Mouse (Mus musculus): ENCODE measurements around the gene Pde6c.

Pde6c gene

DNA sequence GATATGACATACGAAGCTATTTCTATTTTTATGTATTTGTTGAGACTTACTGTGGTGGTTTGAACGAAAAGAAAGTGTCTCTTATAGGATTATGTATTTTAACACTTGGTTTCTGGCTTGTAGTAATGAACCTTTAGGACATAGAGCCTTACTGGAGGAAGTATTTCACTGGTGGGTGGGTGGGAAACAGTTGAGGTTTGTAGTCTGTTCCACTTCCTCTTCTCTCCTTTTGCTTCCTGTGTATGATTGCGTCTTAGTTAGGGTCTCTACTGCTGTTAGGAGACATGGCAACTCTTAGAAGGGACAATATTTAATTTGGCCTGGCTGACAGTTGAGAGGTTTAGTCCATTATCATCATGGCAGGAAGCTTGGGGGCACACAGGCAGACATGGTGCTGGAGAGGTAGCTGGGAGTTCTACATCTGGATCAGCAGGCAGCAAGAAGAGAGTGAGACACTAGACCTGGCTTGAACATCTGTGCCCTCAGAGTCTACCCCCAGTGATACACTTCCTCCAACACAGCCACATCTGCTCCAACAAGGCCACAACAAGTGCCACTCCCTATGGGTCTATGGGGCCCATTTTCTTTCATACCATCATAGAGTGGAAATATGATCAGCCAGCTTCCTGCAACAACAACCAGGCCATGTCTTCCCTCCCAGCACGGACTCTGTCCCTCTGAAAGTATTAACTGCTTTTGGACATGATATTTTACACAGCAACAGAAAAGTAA is 11.1 kb downstream of the Pde6c start:
- no peak for DNase-seq

DNA sequence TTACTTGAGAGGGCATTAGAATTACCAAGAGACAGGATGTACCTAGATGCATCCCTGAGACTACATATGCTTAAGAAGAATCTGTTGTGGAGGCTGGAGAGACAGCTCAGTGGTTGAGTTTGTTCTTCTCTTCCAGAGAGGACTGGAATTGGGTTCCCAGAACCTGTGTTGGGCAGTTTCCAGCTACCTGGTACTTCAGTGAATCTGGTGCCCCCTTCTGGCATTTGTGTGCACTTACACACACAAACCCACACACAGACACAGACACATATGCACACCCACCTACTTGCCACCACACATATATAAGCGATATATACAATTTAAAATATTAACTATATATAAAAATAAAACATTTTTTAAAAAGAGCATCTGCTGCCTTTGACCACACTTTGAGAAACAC is 23.7 kb downstream of the Pde6c start:
- no peak for DNase-seq

DNA sequence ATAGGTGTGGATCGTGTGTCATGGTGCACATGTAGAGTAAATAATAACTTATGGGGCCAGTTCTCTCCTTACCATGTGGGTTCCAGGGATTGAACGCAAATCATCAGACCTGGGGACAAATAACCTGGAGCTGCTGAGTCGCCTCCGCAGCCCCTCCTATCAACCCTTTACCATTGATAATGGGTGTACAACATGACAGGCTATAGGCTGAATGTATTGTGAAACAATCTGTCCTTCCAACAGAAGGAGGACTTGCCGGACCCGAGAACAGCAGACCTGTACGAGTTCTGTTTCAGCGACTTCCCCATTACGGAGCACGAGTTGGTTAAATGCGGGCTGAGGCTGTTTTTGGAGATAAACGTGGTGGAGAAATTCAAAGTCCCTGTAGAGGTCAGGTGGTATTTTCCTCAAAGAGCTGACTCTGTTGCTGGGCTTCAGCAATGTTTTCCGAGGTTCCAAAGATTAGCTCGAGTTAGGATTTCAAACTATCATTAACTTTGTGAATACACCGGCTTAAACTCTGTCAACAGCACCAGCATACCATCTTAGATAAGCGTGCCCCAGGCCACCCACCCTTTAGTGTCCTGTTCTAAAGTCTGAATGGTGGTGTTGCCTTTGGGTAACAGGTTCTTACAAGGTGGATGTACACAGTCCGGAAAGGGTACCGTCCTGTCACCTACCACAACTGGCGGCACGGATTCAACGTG is 29.2 kb downstream of the Pde6c start:
- no peak for DNase-seq

DNA sequence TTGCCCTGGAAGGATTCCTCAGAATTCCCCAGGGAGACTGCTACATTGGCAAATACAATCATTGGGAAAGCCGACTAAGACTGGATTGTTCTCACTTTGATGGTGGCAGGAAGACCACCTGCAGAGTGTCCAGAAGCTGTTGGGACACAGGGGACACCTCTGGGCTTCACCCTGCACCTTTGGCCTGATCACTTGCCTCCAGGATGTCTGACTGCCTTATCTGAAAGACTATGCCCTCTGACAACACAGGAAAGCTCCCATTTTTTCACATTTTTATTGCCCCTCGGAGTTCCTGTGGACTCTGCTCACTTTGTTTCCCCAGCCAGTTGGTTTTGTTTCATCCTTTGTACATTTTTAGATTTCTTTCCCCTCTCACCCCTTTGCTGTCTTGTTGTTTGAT is 32.1 kb downstream of the Pde6c start:
- no peak for DNase-seq

DNA sequence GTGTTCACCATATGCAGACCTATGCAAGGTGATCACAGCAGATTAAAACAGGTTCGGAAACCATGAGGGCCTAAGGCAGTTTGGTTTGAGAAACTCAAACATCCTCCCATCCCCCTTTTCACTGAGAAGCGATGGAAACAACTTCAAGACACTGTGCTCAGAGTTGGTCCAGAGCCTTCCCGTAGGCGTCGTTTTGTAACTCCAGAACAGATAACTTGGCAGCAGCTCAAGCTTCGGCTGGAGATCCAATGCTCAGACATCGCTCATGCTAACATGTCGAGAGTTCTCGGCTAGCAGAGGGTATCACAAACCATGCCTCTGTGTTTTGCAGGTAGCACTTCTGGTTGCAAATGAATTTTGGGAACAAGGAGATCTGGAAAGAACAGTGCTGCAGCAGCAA is 47.1 kb downstream of the Pde6c start:
- no peak for DNase-seq

DNA sequence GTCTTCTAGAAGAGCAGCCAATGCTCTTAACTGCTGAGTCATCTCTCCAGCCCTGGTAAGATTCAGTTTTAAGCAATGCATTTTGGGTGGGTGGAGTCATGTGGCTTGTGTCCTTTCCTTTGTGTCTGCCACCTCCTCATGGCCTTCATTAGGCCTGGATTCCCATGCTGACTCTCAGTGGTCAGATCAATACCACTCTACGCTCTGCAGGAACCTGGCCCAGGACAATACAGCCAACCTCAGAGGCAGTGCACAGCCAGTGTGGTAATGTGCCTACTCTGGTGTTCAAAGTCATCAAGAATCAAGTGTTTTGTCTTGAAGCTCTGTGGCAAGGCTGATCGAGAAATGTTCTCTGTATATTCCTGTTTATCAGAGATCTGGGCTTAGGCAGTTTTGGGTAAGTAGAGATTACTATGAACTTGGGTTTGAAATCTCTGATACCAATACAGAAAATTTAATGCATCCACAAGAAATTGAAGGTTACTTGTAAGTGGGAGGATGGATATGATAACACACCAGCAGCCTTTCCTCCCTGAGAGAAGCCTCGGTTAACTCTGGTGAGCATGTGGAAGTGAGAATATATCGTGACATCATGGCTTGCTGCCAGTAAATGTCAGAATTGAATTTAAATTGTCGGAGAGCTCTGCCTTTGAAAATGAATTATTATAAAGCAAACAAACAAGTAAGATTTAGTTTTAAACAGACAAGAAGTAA is 54.2 kb downstream of the Pde6c start:
- DNase-seq: no peak

DNA sequence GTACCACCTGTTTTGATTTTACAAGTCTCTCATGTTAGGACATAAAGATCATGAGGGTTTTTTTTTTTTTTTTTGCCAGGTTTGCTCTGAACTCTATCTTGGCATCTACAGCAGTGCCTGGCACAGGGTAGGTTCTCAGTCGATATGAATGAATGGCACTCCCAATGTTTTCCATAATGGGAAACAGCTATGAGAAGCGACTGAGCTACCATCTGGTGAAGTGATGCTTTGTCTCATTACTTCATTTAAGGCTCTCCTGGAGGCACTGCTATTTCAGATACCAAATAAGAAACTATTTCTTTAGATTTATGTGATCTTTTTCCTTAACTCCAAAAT is 54.7 kb downstream of the Pde6c start:
- peak in 1 of 2 experiments; percentile 40 for DNase-seq

DNA sequence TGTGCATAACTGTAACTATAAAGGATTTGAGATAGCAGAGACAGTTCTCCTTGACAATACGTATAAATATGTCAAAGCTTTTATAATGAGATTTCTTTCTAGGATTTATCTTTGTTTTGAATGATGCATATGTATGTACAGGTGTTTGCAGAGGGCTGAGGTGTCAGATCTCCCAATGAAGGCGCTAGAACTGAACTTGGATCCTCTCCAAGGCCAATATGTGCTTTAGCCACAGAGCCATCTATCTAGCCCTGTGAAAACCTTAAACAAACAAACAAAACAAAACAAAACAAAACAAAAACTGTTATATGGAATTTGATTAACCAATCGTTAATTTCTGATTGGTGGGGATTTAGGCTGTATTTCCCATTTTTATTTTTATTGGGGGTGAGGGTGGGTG is 58.0 kb downstream of the Pde6c start:
- no peak for DNase-seq

DNA sequence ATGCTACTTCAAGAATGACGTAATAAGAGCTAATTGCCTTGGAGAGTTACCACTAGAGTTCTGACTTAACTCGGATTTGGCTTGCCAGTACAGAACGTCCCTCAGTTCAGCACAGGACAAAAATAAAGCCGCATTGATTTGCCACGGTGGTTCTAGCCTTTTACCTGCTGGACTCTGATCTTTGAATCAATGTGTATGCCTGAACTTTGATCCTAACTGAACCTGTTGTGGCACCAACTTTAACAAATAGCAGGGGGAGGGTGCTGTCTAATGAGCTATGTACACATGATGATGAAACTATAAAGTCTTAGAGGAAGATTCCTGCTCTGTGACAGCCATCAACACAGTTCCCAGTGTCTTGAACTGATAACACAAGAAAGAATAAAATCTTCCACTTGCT is 58.9 kb downstream of the Pde6c start:
- no peak for DNase-seq

DNA sequence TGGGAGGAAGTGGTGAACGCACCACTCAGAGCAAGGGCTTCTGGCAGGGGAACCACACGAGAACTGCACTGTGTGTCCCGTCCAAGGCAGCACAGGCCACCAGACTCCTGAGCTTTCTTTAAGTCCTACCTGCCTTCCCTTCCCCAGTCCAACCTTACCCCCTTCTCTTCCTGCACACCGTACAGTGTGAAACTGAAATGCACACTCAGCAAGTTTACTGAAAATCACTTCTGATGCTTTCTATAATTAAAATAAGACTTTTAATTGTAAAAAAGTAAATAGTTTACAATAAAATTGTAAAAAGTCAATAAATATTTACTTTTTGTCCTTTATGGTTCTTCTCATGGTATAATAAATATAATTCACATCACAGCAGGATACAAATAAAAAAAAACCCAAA is 62.7 kb downstream of the Pde6c start:
- DNase-seq: no peak

DNA sequence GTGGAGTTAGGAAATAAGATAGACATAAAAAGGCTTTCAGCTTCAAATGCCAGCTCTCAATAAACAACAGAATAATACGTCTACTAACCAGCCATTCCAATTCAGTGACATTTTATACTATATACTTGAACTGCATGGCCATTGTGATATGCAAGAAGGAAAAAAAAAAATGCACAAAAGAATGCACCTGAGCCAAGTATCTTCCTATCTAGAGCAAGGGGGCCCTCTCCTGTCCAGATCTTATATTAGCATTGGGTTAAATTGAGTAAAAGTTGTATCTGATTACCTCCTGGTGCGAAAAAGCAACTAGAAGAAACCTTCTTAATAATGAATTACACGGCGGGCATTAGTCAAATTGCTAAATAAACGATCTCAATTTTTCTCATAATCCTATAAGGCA is 66.2 kb downstream of the Pde6c start:
- no peak for DNase-seq

DNA sequence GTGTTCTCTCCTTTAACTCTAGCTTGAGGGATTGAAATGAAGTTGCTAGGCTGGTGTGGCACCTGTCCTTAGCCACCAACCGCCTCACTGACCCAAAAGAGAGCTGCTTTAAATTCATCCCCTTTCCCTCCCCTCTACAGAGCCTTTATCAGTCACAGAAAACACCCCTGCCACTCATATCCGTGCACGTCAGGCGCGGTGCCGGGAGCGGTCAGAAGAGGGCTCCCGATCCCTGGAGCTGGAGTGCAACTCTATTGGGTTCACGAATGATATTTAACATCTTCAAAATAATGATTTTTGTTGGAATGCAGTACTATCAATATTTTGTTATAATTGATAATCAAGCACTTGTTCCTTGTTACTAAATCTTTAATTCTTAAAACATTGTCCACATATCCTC is 74.1 kb downstream of the Pde6c start:
- DNase-seq: peak; percentile 25 to 61

DNA sequence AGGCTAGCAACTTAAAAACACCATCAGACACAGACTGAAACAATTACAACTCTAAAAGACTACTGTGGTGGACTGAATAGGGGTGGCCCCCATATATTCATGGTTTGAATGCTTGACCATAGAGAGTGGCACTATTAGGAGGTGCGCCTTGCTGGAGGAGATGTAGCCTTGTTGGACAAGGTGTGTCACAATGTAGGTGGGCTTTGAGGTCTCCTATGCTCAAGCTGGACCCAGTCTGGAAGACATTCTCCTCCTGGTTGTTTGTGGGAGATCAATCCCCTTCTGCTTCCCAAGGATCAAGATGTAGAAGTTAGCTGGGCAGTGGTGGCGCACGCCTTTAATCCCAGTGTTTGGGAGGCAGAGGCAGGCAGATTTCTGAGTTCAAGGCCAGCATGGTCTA is 85.1 kb downstream of the Pde6c start:
- DNase-seq: no peak

DNA sequence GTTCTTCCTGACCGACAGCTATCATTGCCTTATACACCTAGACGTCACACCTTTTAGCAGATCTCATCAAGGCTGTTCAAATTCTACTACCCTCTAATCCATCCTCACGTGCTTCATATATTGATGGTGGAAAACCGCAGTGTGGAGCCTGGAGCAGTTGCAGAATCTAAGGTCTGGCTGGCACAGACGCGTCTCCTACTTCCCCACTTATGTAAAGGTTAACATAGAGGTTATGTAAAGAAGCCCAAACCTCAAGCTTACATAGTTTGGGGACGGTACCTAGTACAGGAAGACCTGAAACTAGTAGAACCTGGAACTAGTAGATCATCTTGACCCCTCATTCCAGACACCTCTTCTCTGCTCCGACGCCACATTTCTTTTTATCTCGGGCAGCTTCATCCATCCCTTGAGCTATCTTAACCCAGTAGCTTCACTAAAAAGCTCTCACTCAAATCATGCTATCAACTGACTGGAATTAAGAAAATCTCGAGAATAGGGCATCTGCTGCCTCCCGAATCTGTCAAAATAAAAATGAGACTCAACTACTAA is 90.8 kb downstream of the Pde6c start:
- peak; percentile 13 to 23 for DNase-seq

DNA sequence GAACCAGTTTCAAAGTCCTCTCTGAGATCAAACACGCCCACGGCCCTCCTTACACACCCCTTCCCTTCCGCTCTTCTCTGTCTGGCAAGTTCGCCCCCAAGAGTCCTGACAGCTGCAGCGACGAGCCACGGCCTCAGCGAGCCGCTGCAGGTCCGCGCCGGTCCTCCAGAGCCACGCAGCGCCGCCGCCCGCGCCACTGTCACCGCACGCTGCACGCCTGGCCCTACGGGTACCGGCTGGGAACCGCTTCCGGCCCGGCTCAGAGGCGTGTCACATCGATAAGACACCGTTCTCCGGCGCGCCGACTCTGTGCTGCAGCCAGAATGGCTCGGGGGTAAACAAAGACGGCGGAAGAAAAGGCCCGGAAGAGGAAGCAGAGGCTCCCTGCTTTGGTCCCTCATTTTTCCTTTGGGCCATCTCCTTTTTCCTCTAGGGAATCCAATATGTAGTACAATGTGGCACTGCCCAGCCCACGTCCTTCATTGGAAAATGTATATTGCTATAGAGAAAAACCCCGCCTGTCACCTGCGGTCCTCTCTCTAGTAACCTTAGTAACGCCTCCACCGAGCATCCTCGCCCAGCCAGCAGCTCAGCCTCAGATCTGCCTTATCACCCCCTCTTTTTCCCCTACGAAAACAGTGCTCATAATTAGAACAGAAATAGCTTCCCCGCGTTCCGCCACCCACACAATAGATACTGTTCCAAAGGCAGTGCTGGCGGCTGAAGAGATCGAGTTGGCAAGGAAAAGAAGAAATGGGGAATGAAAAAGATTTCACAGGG is 91.5 kb downstream of the Pde6c start, which contains the start of gene Fra10ac1:
Gene Fra10ac1, minus strand, starts transcription at position 252 of the 780 bp plus-strand sequence.
- peak; percentile 96 to 98 for DNase-seq

DNA sequence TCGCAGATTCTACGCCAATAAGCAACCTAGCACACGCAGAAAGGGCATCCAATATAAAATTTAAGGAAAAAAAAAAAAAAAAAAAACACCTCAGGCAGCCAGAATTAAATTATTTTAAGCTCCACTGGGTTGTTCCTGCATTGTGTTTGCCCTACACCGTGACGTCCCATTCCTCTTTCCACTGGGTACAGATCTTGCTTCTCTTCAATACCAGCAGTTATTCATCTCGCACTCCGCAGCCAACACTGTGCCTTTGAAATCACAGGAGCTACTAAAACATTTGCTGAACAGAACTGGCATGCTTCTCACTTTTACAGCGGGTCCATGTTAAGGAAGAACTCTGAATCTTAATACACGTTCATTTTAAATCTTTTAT is 92.1 kb downstream of the Pde6c start:
- DNase-seq: peak; percentile 62 to 65

DNA sequence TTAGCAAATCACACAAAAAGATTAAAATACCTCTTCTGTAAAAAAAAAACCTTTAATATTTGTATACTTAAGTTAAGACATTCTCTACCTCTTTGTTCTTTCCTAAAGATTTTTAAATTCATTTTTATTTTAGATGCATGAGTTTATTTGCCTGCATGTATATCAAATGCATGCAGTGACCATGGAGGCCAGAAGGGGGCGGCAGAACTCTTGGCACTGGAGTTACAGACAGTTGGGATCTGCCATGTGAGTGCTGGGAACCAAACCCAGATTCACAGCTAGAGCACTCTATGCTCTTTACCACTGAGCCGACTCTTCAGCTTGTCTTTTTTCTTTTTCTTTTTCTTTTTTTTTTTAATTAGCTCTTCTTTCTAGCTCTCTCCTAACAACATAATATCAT is 96.1 kb downstream of the Pde6c start:
- DNase-seq: peak; percentile 36 to 60

DNA sequence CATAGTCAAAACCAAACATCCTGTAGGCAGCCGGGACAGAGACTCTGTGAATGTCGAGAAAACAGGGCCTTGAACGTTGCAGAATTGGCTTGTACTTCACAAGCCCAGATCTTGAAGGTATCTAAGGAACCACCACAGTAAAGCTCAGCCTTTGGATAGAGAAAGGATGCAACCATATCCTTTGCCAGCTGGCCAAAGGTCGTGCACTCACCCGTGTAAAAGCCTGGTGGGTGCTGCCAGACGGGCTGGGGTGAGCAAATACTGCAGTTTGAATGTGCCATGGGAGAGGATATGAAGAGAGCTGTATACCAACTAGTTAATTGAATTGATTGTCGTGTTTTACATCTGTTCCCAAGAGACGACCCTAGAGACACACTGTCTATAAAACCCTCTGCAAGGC is 99.5 kb downstream of the Pde6c start:
- no peak for DNase-seq

DNA sequence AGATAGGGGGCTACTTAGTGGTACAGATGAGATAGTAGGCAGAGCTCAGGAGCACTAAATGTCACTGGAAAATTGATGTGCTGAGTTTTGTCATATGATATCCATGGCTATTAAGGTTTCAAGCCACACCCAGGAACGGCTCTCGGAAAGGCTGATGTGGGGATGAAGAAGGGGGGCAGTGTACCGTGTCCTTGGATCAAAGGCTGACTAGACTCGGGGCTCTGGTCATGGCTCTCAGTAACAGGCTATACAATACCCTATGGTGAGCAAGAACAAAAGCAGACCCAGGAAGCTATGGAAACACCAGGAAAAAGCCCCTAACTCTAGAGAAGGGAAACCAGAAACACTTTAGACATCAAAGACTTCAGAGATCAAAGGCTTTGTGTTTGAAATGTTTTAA is 99.9 kb downstream of the Pde6c start:
- DNase-seq: no peak

Data from cerebellum, postnatal 25 days (tissue).